Mouse (Mus musculus): ENCODE results near the gene Hexb. TPM values are rescaled to one million over a fixed set of nuclear protein-coding genes. Genes with fewer than 3 reads are reported as not detected.

Hexb gene
- polyA plus RNA-seq, 1 experiment = 97.1 TPM

Other genes starting within 250 kb of the Hexb start
- gene 1700029F12Rik, start 164.0 kb downstream of the Hexb start, polyA plus RNA-seq (2012; rRNA removed) = 0.09 TPM in 1 of 2 replicates, not detected in the other
- gene Fam169a, start 131.1 kb downstream of the Hexb start, polyA plus RNA-seq (2012; rRNA removed) = not detected in 2 replicates
- 1.3 TPM in 2 replicates for gene Gm6169, start 99.1 kb downstream of the Hexb start, polyA plus RNA-seq (2012; rRNA removed)
- gene Gfm2, start 60.4 kb downstream of the Hexb start, polyA plus RNA-seq (2012; rRNA removed) = 17.4 and 18.8 TPM in 2 replicates
- 17.4 and 19.9 TPM in 2 replicates for gene Nsa2, start 60.4 kb downstream of the Hexb start, polyA plus RNA-seq (2012; rRNA removed)
- gene Enc1, start 42.7 kb upstream of the Hexb start, polyA plus RNA-seq (2012; rRNA removed) = 4.4 and 5.1 TPM in 2 replicates

Data from spleen, adult 2 months (tissue).